Mouse (Mus musculus) brain, adult 2 months (tissue): ENCODE results near the gene Tmtc1.

Source experiments
- DNase-seq: peaks from one replicate; pipeline ENCODE4 v3.0.0; 2011; ENCODE audit warnings: low read depth, low spot score

The Tmtc1 gene

DNA sequence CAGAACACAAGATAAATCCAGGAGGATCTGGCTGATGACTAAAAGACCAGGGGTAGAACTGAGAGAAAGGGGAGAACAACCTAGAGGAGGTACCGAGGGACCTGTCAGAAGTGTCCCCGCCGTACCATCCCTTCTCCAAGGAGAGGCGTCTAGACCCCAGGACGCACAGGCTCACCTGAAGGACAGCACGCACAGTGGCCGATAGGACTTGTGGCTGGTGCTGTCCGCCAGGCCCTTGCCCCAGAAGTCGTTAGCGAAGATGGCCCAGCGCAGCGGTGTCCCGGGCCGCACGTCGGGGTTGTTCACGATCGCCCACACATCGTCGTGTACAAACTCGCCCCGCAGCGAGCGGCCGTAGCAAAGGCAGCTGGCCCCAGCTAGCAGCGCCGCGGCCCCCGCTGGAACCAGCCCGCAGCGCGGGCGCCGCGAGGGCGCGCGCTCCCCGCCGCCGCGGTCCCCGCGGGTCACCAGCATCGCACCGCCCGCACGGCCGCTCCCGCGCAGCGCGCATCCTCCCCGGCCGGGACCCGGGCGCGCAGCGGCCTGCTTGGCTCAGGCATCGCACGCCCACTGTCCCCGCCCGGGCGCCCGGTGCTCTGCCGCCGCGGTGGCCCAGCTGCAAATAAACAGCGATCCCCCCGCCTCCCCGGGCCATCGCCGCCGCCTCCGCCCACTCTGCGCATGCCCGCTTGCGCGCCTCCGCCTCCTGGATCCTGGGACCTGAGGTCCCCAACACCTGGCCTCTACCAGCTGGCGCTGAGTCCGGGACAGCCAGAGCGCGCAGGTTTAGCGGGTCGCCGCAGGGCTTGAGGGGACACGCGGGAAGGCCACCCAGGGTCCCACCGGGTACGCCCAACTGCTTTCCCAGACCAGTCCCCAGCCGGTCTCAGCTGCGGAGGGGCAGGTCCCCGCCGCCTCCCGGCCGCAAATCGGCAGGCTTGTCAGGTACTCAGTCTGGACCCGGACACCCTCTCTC, at the start of gene Tmtc1:
Tmtc1 (minus strand) TSS at position 664 of the 976 bp plus-strand sequence.
- peak; percentile 77 for DNase-seq

DNA sequence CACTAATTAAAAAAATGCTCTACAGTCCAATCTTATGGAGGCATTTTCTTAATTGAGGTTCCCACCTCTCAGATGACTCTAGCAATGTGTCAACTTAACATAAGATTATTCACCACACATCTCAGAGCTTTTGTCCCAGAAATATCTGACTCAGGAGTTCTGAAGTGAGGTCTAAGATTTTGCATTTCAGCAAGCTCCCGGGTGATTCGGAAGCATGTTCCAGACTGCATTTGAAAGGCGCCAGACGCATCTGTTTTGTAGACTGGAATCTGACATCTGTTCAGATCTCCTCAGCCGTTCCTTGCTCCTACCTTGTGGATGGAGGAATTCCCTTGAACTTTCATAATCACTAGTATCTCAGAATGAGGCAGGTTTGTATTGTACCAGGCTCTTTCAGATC, 47.7 kb upstream of the Tmtc1 start:
- peak; percentile 62 for DNase-seq

DNA sequence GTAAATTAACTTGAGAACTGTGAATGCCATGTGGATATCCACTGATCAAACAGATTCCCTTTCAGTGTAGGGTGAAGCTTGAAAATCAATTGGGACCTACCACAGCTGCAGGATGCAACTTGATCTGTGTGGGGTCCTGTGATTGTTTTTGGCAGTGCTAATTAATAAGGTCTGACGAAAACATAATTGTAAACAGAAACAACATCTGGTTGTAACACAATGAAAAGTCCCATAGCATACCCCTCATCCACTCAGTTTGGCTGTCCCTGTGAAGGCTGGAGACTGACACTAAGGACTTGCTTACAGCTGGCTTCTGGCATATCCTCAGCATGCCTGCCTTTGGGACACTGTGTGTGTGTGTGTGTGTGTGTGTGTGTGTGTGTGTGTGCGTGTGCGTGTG, 42.6 kb upstream of the Tmtc1 start:
- DNase-seq = no peak

DNA sequence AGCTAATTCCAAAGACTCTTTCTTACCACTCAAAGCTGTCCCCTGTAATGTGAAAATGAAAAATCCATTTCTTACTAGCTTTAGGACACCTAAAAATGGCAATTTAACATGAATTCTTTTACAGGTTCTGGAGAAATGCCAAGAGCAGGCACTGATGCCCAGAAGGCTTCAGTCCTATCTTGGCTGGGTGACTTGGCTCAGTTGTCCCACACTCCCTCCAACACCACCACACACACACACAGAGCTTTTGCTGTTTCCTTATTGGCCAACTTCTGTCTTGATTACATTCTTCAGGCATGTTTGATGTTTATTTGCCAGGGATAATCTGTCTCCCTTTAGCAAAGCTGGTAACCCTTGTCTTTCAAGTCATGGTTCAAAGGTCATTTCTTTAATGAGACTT, 37.7 kb upstream of the Tmtc1 start:
- no peak for DNase-seq

DNA sequence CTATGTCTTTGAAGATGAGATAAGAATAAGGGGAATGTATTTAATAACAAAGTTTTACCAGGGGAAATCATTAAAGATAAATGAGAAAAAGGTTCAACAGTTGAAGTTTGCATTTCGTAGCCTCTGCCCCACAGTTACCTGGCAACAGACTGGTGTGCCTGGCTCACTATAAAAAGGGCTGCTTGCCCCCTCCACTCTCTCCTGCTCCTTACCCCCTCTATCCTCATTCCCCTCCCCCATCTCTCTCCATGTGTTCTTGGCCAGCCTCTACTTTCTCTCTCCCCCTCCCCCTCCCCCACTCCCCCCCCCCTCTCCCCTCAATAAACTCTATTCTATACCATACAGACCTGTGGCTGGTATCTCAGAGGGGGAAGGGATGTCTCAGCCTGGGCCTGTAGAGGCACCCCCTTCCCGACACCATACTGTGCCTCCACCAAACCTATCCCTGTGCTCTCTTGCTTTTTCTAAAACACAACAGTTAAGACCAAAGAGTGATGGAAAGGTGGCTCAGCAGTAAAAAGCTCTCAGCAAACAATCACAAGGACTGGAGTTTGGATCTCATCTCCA, 35.6 kb upstream of the Tmtc1 start:
- DNase-seq = no peak

DNA sequence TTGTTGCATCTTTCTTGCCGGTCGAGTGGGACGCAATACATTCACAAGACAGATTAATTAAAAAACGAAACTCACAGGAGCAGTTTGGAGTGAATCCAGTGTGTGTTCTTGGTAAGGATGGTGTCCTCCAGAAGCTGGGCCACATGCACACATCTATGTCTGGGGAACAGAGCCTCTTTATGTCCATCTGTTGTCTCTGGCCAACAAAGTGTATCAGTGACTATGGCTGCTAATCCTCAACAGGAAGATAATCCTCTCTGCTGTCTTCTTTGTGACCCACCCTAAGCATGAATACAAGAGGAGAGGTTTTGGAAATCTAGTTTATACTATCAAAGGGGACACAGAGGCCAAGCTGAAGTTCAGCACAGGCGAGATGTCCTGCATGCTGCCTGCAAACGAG, 34.2 kb upstream of the Tmtc1 start:
- no peak for DNase-seq

DNA sequence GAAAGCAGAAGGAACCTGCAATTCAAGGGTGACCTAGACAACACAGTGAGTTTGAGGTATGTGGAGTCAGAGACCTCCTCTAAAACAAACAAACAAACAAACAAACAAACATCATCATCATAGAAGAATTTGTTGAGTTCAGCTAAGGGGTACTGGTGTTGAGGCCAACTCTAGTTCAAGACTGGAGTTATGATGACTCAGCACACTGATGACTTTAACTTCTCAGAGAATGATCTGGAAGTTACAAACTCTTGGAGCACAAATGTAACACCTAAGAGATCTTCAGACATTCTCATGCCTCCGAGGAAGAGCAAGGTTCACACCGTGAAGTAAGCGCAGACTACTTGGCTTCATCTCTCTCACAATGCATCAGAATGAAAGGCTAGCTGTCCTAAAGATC, 28.1 kb upstream of the Tmtc1 start:
- no peak for DNase-seq

DNA sequence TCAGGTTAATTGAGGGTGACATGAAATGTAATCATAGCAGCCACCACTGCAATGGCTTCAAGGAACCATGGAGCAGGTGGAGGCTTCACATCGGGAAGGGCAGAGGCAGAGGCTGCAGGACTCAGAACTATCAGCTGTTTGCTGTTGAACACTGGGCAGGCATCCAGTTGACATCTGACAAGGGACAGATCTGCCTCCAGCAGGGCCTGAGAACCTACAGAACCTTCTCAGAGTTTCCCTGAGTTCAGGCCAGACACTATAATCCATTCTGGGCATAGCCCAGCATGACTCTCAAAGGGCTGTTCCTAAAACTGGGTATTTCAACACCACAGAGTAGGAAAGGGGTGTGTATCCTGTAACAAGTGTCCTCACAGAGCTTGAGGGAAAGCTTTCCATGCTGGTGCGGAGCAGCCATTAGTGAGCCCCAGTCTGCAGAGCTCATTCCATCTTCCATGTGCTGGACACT, 23.8 kb upstream of the Tmtc1 start:
- no peak for DNase-seq

DNA sequence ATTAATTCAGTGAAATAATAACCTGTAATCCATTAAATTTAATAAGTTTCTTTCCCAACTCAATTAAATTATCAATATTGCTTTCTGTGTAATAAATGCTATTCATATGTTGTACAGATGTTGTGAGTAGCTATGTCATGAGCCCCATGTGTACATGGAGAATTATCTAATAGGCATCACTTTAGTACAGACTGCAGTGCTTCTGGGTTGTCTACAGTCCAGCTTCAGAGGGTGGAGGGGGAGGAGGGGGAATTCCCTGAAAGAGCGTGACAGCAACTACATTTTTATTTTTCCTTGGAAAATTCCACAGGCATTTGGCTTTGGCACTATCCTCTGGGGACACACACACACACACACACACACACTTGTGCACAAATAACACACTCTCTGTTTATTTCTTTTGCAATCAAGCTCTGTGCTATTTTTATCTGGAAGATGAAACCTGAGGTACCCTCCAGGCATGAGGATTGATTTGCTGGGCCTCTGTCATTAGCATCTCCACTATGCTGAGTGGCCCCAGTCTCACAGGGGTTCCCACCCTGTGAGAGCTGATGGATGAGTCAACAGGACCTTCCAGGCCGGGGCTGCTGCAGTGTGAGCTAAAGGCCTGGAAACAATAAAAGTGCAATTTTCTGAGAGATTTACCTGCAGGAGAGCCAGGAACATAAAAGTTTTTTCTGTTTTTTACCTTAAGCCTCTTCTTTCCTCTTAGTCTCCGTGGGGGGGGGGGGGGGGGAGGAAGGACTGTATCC, 23.2 kb upstream of the Tmtc1 start:
- DNase-seq = no peak

DNA sequence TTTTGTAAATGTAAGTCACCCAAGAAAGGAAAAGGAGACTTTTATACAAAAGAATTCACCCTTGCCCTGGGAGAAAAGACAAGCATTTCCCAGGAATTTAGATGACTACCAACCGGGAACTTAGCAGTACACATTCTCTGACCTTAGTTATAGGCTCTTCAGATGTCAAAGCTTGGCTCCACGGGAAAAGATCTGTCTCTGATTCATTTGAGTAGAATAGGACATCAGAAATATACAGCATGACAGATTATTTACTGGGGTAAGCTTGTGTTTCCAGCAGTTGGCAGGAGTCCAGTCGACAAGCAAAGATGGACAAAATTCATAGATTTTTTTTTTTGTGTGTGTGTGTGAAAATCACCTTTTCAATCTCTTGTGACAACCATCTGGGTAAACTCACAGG, 15.4 kb upstream of the Tmtc1 start:
- no peak for DNase-seq

DNA sequence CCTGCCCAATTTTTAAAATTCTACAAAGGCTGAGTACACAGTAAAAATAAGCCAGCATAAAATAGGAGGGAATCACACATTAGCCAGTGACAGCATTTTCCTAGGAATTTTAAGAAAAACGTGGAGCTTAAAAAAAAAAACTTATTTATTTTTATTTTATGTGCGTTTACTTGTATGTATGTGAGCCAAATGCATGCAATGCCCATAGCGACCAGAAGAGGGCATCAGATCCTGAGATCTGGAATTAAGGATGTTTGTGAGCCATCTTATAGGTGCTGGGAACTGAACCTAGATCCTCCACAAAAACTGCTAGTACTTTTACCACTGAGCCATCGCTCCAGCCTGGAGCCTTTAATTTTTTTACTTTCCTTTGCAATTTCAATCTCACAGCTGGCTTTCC, 11.3 kb upstream of the Tmtc1 start:
- no peak for DNase-seq

DNA sequence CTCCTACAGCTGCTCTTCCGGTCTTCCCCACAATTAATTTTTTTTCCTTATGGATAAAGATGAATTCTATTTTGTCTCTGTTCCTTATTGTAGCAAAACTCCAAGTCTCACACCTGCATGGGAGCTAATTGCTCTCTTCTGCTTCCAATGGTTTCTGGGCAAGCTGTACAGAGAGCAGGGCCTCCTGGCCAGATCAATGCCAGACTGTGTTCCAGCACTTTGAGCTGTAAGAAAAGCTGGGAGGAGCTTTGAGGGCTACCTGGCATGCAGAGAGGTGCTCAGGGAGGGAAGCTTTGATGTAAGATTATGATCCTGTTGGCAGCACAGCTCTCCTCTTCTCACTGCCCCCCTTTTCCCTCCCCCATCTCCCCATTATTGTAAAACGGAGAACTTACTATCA, 10.6 kb upstream of the Tmtc1 start:
- DNase-seq = no peak

DNA sequence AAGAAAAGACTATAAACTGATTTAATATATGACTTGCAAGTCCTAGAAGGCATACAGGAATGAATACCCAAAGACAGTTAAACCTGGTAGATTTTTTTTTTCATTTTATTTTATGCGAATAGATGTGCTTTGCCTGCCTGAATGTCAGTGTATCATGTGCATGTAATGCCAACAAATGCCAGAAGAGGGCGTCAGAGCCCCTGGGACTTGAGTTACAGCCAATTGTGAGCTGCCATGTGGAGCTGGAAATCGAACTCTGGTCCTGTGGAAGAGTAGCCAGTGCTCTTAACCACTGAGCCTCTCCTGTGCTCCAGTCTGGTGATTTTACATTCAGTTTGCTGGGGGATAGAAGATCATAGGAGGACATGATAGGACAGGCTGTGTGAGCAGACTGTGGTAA, 4.0 kb upstream of the Tmtc1 start:
- no peak for DNase-seq

DNA sequence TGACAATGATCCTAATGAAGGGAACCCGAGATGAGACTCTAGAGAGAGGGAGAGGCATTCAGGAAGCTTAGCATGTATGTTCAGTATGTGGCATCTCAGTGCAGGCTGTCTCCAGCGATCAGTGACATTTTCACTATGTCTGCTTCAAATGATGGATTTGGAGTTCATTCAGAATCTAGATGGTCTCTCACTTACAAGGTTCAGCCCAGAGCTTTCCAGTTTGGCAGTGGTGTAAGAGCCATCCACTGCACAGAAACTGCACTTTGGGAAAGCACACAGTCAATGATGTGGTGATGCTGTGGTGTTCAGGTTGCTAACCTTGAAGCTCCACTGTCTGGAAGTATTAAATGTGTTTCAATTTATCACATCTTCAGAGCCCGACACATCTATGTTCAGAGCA, 1.9 kb upstream of the Tmtc1 start:
- DNase-seq = no peak

DNA sequence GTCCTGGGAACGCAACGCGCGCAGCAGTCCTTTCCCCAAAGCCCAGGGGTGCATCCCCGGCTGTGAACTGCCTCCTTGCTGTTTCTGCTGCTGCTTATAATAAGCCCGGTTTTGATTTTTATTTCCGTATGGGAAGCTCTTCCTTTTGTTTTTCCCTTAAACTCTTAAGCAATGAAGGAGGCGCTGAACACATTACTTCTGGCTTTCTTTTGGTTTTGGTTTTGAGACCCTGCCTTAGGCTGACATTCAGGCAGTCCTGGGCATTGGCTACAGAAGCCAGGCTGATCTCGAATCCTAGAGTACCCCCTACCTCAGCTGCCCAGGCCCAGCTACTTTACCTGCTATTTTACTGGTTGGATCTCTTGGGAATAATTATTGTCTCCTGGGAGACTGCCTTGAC, 607 bp upstream of the Tmtc1 start:
- DNase-seq = no peak

DNA sequence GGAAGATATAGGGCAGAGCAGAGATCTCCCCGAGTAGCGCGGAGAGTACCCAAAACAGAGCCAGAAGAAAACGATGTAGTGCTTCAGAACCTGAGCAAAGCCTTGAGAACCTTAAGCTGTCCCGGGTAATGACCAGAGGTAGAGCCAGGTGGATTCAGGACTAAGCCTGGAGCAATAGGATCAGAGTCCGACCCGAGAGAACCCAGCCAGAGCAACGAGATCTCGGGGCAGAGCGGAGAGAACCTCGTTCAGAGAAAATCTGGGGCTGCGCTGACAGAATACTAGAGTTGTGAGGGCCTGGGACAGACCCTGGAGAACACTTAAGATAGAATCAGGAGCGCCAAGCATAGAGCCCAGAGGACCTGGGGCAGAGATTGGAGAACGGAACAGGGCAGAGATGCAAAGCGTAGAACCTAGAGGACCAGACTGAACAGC, 881 bp downstream of the Tmtc1 start:
- DNase-seq = peak; percentile 35

DNA sequence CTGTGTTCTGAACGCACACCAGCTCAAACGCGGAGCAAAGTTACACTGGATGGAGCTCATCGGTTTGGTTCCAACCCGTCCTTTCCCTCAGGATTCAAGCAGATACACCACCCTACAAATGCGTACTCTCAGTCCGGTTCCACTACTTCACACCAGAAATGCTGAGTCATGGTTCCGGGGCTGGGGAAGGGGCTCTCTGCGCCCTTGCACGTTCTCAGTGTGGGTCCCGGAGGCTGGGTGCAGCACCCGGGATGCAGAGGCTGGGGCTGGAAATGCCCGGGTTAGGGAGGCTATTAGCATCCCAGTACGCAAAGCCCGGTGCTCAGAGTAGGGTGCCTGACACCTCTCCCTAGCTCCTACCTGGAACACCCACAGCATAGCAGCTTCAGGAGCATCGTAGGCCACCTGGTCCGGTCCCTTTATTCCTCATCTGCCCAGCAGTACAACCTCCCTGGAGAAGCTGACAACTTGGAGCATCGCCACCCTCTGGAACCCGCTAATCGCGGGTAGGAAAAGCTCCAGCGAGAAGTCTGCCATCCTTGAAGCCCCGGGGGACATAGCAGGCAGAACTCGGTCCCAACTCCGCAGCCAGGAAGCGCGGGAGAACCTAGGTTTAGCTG, 1.4 kb downstream of the Tmtc1 start:
- DNase-seq = peak; percentile 62

DNA sequence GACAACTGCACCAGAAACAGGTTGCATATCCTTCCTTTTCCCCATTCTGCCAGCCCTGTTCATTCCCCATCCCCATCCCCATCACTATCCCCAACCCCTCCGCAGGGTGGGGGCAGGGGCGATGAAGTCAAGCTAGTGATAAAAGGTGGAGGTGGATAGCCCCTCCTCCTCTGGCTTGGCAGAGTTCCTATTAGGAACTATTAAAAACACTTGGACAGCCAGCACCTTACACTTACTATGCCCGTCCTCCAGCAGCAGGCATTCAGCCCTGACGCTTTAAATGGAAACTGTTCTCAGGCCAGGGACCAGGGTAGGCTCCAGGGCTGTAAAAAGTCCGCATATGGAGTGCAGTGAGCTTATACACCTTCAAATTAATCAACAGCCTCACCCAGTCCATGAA, 2.3 kb downstream of the Tmtc1 start:
- DNase-seq = peak; percentile 31

DNA sequence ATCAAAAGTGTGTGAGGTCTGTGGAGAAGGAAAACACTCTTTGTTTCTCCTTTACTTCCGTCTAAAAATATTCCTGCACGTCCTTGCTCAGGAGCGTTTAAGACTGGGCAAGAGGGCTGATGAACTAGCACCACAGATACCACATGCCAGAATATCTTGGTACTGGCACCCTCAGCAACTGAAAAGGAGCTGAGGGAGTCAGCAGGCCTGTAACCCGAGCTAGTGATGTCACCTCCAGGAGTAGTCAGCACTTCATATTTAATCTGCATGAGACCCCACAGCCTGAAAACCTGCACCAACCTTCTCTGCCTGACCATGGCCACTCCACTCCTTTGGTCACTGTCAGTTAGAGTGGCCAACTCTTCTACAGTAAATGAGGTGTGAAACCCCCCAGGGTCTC, 5.1 kb downstream of the Tmtc1 start:
- DNase-seq = no peak

DNA sequence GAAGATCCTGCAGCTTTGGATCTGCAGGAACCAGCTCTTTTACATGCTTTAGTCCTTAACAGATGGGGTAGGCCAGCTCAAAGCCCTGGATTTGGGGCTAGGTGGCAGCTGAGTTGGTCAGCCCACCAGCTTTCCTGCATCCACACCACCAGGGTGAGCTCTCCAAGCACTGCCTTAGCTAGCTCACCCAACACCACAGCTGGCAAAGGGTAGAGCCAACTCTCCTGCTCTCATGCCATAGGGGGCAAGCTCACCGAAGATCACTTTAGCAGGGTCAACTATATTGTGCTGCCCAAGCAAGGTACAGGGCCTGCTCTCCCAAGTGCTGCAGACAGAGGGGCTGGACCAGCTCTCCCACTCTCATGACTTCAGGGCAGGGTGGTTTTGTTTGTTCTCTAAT, 6.6 kb downstream of the Tmtc1 start:
- DNase-seq = no peak

DNA sequence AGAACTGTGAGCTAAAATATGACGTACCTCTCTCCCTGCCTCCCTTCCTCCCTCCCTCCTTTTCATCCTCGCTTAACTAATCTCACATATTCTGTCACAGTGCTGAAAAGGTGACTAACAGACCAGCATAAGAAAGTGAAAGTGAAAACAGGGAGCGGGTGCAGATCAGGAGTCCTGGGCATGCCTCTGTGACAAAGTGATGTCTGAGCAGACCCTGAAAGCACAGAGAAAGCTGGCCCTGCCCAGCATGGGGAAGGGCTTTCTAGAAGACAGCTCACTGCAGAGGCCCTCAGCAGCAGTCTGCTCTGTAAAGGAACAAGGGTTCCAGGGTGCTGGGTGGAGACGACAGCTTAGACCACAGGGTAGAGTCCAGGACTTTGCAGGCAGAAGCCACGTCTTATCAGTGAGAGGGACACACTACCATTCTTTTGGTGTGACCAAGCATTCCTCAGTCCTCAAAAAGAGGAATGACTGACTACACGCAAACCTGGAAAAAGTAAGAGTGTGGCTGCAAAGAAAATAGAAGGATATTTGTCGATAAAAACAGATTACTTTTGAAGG, 7.7 kb downstream of the Tmtc1 start:
- no peak for DNase-seq

DNA sequence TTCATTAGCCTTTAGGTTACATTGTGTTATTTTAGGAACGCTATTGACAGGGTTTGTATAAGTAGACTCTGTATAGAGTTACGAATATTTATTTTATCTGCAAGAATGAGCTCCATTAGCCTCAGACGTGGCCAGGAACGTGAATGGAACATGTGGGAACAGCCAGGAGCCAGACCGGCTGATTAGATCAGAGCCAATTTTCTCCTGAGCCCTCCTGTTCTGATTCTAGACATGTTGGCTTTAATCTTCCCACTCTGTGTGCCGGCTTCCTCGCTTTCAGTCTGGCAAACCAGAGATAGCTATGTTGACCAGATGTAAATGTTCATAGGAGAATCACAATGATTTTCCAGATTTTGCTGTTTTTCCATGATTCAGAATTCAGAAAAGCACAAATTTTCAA, 22.6 kb downstream of the Tmtc1 start:
- DNase-seq = peak; percentile 61
